Mouse (Mus musculus): ENCODE measurements around the gene Kctd7.

DNA sequence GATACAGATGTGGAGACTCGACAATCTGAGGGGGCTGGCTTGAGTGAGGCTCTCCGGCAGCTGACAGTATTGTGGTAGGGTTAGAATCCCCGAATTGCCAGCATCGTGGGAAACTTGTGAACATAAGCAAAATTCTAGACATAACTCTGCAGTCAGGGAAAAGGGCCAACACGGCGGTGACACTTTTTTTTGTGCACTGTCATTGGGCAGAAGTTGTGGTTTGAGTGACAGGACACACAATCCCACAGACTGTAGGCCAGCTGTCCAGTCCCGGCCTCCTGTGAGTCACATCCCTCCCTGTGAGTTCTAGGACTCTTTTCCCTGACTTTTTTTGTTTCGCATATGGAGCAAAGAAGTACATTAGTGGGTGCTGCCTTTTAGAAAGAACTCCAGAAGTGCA is 1.3 kb downstream of the Kctd7 start:
- TF ChIP-seq CTCF (IDR thresholded peaks at IDR 0.05; ENCODE audit: low read depth) (no peak), EP300 (optimal IDR thresholded peaks at IDR 0.05) (no peak)
